Mouse (Mus musculus) liver, embryonic 14.5 days (tissue): ENCODE results near the gene Gm45021.

Experiments used
- CTCF ChIP-seq: IDR thresholded peaks from 2 replicates; pipeline ENCODE4 v1.5.1; 2016; ENCODE audit warnings: antibody characterized with exemption, low read depth, control low read depth
- EP300 ChIP-seq: IDR thresholded peaks from 2 replicates; pipeline ENCODE4 v1.6.1; 2016; ENCODE audit warnings: antibody characterized with exemption, low read depth

DNA sequence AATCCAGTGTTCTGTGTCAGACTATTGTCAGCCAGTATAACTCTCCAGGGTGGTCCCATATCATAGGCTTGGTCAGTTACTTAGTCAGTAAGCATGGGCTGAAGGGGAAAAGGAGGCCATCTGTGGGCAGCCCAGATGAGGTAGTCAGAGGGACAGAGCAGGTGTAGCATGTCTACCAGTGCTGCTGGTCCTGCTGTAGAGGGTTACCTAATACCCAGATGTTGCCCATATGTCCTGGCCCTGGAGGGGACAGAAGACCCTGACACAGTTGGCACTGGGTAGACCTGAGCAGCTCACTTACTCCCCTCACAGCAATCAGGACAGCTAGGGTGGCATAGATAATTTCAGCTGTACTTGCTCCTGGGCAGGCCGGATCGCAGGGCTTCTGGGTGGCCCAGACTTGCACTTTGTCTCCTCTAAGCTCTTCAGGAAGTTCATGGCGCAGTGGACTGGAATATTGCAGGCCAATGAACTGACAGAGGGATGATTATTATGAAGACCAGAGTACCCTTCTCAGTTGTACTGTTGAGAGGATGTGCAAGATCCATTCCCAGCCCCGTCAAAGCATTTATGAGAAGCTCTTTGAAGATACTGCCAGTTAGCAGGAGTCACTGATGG lies 23.6 kb upstream of the Gm45021 start:
- TF ChIP-seq CTCF (no peak), EP300 (no peak)
